Mouse (Mus musculus) inflammation-experienced regulatory T-cells, adult 6 months (primary cell): ENCODE data around the gene Btf3l4. TPM values are rescaled to one million over a fixed set of nuclear protein-coding genes. Genes with fewer than 3 reads are reported as not detected.
A peak's percentile ranks its signal among the peaks of the same experiment; 100 is the strongest.

Source experiments
- ATAC-seq: one replicate; pipeline ENCODE4 v1.8.0; 2017
- polyA plus RNA-seq, 3 experiments: library from polyadenylated mRNA; unstranded; fragments of 100-300 nt; shearing (Covaris generic); gene quantifications; one replicate each; pipeline ENCODE4 v1.2.1; 2017

Gene Btf3l4
- polyA plus RNA-seq, 3 experiments from 2014 or later, result 48.1 to 89.6 (median 55.2) TPM

- ATAC-seq, result no peak
Measured at GRCm38 (mm10) chr4:108811550-108811949, 21.9 kb downstream of the Btf3l4 start.

DNA sequence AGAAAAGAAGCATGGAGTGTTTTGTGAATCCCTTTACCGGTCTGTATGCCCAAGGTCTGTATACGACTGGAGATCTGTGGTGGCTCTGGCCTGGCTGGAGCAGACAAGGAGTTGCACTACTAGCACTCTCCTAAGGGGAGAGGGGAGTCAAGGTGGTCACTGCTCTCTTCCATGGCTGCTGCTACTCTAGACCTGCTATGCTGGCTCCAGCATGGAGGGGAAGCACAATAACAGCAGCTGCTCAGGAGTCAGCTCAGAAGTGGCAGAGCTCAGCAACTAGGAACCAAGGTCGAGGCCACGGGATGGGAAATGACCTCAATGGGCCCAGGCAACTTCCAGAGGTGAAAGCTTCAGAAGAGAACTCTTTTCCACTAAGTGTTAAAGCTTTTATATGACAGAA is 22.3 kb downstream of the Btf3l4 start:
- ATAC-seq, result no peak

DNA sequence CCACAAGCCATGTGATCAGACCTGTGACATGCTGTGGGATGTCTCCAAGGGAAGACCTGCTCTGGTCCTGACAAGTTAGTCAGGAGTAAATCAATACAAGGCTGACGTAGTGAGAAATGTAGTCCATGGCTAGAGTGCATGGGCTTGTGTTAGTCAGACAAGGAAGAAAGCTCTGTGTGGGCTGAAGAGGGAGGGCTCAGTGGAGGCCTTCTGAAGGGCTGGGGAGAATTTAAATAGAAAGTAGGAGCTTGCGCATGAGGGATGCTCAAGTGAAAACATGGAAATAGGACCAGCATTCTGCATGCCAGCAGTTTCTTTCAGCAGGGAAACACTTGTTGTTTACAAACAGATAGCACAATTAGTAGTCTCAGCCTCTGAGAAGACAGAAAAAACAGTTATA is 29.9 kb downstream of the Btf3l4 start:
- no peak for ATAC-seq

GRCm38 (mm10) chr4:108798083-108798830 is 35.2 kb downstream of the Btf3l4 start:
- peak; percentile 69 for ATAC-seq

GRCm38 (mm10) chr4:108796701-108797100 is 36.7 kb downstream of the Btf3l4 start:
- ATAC-seq, result no peak

DNA sequence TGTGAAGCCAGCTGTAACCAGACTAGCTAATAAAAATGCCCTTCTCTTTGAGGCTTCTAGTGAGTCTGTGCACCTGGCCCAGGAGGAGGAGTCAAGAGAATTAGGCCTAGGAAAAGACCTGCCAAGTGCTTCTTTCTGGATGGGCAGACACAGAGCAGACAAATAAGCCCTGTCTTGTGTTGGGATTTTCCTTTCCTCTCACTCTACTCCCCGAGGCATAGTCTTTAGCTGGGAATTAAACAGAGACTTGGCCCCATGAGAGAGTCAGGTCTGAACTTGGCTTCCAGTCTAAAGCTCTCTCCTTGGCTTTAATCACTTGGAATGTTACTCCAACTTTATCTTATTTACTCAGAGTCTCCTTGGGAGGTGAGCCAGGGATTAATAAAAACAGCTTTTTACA is 39.5 kb downstream of the Btf3l4 start:
- ATAC-seq, result no peak

DNA sequence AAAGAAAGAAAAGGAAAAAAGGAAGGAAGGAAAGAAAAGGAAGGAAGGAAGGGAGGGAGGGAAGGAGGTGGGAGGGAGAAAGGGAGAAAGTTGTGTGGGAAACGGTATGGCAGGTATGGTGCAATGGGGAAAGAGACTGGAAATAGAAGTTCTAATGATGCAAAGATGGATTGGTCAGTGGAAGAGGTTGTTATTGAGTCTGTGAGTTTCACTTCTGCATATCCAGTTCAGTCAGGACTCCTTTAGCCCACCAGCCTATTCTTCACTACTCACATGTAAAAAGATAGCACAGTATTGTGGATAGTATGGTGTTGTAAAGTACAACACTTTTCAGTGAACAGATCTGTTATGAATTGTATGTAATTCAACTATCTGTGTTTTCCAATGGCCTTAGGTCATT is 42.9 kb downstream of the Btf3l4 start:
- ATAC-seq, result no peak

GRCm38 (mm10) chr4:108789258-108789936 is 44.0 kb downstream of the Btf3l4 start:
- no peak for ATAC-seq

DNA sequence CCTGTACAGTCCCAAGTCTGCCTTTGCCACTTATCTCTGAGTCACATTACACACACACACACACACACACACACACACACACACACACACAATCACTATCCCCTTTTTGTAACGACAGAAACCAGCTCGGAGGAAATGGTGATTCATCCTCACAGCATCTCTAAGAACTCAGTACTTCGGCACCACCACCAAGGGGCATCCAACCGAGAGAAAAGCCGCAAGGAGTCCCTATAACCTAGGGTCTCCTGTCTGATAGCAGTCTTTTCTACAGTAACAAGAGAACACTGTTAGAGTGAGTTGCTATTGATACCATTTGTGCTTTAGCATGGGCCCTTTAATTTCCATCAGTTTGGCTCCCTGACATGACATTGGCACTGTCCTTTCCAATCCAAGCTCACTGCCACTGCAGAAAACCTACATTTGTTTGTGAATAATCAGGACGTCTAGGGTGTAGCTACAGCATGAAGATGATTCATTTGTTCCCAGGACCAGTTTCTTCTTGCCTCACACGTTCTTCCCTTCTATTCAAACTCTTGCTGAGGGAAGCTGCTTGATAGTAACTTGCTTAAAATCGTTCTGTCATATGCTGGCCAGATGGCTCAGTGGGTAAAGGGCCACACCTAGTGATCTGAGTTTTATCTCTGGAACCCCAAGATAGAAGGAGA is 50.9 kb downstream of the Btf3l4 start:
- ATAC-seq, result no peak

DNA sequence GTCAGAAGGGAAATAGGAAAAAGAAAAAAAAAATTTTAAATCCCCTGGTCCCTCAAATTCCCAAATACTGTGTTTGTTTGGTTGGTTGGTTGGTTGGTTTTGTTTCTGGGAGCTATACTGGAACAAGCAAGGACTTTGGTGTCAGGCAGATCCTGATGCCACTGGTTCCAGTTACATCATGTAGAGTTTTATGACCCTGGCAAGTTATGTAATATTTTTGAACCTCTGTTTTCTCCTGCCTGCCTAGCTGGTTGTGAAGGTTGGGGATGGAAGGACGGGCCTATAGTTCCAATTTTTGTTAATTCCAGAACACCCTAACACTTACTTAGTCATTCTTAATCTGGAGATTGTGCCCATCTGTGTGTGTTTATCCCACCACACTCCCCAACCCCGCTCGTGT is 51.8 kb downstream of the Btf3l4 start:
- no peak for ATAC-seq

DNA sequence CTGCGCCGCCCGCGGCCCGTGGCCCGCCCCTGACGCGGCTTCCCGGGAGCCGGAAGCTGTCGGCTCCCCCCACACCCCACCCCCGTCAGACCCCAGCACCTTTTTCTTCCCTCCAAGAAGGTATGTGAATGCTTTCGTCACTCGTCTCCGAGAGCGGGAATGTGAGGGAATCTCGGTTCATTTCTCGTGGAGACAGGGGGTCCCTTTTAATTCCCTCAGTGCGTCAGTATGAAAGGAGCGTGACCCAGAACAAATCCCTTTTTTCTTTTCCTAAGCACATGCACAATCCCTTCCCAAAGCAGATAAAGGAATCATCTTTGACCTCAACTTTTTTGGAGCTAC is 52.6 kb downstream of the Btf3l4 start:
- no peak for ATAC-seq

DNA sequence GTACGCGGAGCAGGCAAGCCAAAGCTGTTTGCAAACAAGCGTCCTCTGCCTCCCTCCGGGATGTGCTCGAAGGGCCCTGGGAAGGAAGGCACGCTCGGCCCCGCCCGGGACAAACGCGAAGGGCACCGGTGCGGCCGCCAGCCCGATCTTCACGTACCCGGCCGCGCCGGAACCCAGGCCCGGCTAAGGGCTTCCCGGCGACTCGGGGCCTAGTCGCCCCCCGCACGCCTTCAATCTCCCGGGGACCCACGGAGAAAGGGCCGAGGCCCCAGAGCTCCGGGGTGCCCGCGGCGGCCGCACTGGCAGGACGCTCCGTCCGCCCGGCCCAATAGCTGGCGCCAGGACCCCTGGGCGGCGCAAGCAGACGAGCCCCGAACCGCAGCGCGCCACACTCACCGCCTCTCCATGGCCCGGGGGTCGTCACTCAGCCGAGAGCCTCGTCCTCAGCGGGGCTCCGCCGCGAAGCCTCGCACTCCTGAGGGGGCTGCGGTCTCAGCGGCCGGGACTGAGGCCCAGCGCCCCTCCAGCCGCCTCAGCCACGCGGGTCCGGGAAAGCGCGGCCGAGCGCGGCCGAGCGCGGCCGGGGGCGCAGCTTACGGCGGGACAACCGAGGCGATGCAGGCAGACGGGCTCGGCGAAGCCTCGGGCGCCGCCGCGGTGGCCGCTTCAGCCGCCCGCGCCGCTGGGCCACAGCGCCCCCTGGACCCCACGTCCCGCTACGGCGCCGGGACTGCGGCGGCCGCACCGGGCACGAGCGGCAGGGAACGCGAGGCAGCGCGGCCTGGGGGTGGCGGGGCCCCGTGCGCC is 53.2 kb downstream of the Btf3l4 start, which contains the start of gene Zfyve9:
Gene Zfyve9, minus strand, starts transcription at position 742 of the 807 bp plus-strand sequence.
- peak; percentile 73 for ATAC-seq

DNA sequence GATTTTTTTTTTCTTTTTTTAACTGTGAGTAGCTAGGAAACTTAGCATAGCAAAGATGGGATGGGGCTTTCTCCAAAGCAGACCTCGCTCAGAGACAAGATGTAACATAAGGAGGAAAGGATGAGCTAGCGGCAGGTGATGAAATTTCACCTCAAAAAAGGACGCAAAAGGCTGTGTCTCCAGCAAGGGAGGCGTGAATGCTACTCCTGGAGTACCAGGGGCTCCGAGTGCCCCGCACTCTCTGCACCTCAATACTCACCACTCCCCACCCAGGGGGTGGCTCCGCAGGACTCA is 53.7 kb downstream of the Btf3l4 start:
- ATAC-seq, result no peak

- no peak for ATAC-seq
Measured at GRCm38 (mm10) chr4:108768527-108768926, 64.9 kb downstream of the Btf3l4 start.

Other genes with a start within 250 kb of the Btf3l4 start
- 10 to 100 TPM; 24.1 to 37.9 (median 35.3) TPM for gene Cc2d1b, start 213.7 kb downstream of the Btf3l4 start, polyA plus RNA-seq
- not detected for gene 3110021N24Rik, start 114.0 kb downstream of the Btf3l4 start, polyA plus RNA-seq
- gene Zfyve9, start 52.8 kb downstream of the Btf3l4 start, polyA plus RNA-seq, result under 1 TPM; 0.71 to 0.83 (median 0.72) TPM
- 10 to 100 TPM; 59.8 to 63.3 (median 61.0) TPM for gene Txndc12, start 987 bp upstream of the Btf3l4 start, polyA plus RNA-seq
- gene Kti12, start 14.2 kb upstream of the Btf3l4 start, polyA plus RNA-seq, result 10 to 100 TPM in 2 of 3 experiments, 1 to 10 TPM in 1; 9.9 to 12.9 (median 11.8) TPM
- under 1 TPM in 2 of 3 experiments, not detected in 1; 0.34 to 0.68 TPM for gene A730015C16Rik, start 15.0 kb upstream of the Btf3l4 start, polyA plus RNA-seq
- gene Rab3b, start 45.4 kb upstream of the Btf3l4 start, polyA plus RNA-seq, result under 1 TPM in 1 of 3 experiments, not detected in 2; 0.45 TPM
- 10 to 100 TPM; 45.7 to 77.6 (median 58.3) TPM for gene Nrd1, start 167.0 kb upstream of the Btf3l4 start, polyA plus RNA-seq